Mouse (Mus musculus): ENCODE results near the gene Sel1l3. TPM values are rescaled to one million over a fixed set of nuclear protein-coding genes. Genes with fewer than 3 reads are reported as not detected.

The Sel1l3 gene
- total and polyA plus RNA-seq, 3 experiments, result 0.28 to 0.76 (median 0.34) TPM

GRCm38 (mm10) chr5:53111036-53111435, 102.7 kb downstream of the Sel1l3 start:
- no peak for TF ChIP-seq PAX5 (IDR thresholded peaks at IDR 0.05; ENCODE audit: low read length)
- peaks cover 4% of the 10 kb centered on the region for H3K9me3 ChIP-seq (replicated peaks; ENCODE audit: low read length)
- no peak overlapping the region for H3K9ac ChIP-seq (ENCODE audit: insufficient read depth, low read depth)
- H3K27ac ChIP-seq (ENCODE audit: insufficient read depth, low read depth), result no peak overlapping the region
- no peak for DNase-seq (ENCODE audit: extremely low read depth)
- H3K4me3 ChIP-seq (replicated peaks in 1 of 3; ENCODE audit: low read depth in 2 of 3, low read length in 2 of 3, poor library complexity in 1 of 3), result no peak overlapping the region
- in situ Hi-C loops (cut with MboI; ENCODE audit: low pct_ligation_motif_present, low pct_unique_long_range_greater_than_20kb, low sequenced_read_pairs) (no loop called here), dilution Hi-C loops (cut with MboI; ENCODE audit: extremely low pct_ligation_motif_present, extremely low pct_unique_long_range_greater_than_20kb, low sequenced_read_pairs) (no loop called here)
- no peaks in the 10 kb centered on the region for H3K36me3 ChIP-seq (replicated peaks in 1 of 2; ENCODE audit: control insufficient read depth in 1 of 2, insufficient read depth in 1 of 2, low read length in 1 of 2)
- H3K4me1 ChIP-seq (ENCODE audit: control insufficient read depth in 1 of 2, insufficient read depth in 2 of 2), result peaks cover 0 to 28% of the 10 kb centered on the region in 2 experiments; a peak in 2 of 4 replicates
- H3K27me3 ChIP-seq (replicated peaks), result no peaks in the 10 kb centered on the region
- H3K79me2 ChIP-seq (replicated peaks; ENCODE audit: control insufficient read depth, extremely low read depth, insufficient read depth, poor library complexity, severe bottlenecking), result no peaks in the 10 kb centered on the region
- H3K4me2 ChIP-seq (ENCODE audit: insufficient read depth, low read depth, poor library complexity, severe bottlenecking), result no peak overlapping the region

- no peak for DNase-seq (ENCODE audit: extremely low read depth)
- Histone ChIP-seq H3K27me3 (replicated peaks) (no peaks in the 10 kb centered on the region), H3K36me3 (replicated peaks in 1 of 2; ENCODE audit: control insufficient read depth in 1 of 2, insufficient read depth in 1 of 2, low read length in 1 of 2) (no peaks in the 10 kb centered on the region), H3K79me2 (replicated peaks; ENCODE audit: control insufficient read depth, extremely low read depth, insufficient read depth, poor library complexity, severe bottlenecking) (no peaks in the 10 kb centered on the region), H3K4me3 (replicated peaks in 1 of 3; ENCODE audit: low read depth in 2 of 3, low read length in 2 of 3, poor library complexity in 1 of 3) (no peak overlapping the region), H3K9ac (ENCODE audit: insufficient read depth, low read depth) (no peak overlapping the region), H3K4me2 (ENCODE audit: insufficient read depth, low read depth, poor library complexity, severe bottlenecking) (no peak overlapping the region), H3K4me1 (ENCODE audit: control insufficient read depth in 1 of 2, insufficient read depth in 2 of 2) (peaks cover 0 to 24% of the 10 kb centered on the region in 2 experiments; a peak in 2 of 4 replicates), H3K9me3 (replicated peaks; ENCODE audit: low read length) (peaks cover 4% of the 10 kb centered on the region), H3K27ac (ENCODE audit: insufficient read depth, low read depth) (no peak overlapping the region)
- dilution Hi-C loops (cut with MboI; ENCODE audit: extremely low pct_ligation_motif_present, extremely low pct_unique_long_range_greater_than_20kb, low sequenced_read_pairs) (no loop called here), in situ Hi-C loops (cut with MboI; ENCODE audit: low pct_ligation_motif_present, low pct_unique_long_range_greater_than_20kb, low sequenced_read_pairs) (no loop called here)
- no peak for TF ChIP-seq MAX (IDR thresholded peaks at IDR 0.05; ENCODE audit: low read length)
Observed at GRCm38 (mm10) chr5:53110225-53110624, 103.5 kb downstream of the Sel1l3 start.

- in situ Hi-C loops (cut with MboI; ENCODE audit: low pct_ligation_motif_present, low pct_unique_long_range_greater_than_20kb, low sequenced_read_pairs) (no loop called here), dilution Hi-C loops (cut with MboI; ENCODE audit: extremely low pct_ligation_motif_present, extremely low pct_unique_long_range_greater_than_20kb, low sequenced_read_pairs) (no loop called here)
- no peak overlapping the region for H3K27ac ChIP-seq (ENCODE audit: insufficient read depth, low read depth)
Observed at GRCm38 (mm10) chr5:53108668-53109067, 105.1 kb downstream of the Sel1l3 start.

GRCm38 (mm10) chr5:53108026-53108425, 105.7 kb downstream of the Sel1l3 start:
- dilution Hi-C loops (cut with MboI; ENCODE audit: extremely low pct_ligation_motif_present, extremely low pct_unique_long_range_greater_than_20kb, low sequenced_read_pairs), result no loop called here

More at GRCm38 (mm10) chr5:53108668-53109067, 105.1 kb downstream of the Sel1l3 start:
- DNase-seq (ENCODE audit: extremely low read depth), result peak; percentile 32
- TF ChIP-seq RAD21 (IDR thresholded peaks at IDR 0.05; ENCODE audit: low read depth, low read length) (peak; percentile 40), MXI1 (IDR thresholded peaks at IDR 0.05; ENCODE audit: low read depth, low read length) (no peak), MEF2A (IDR thresholded peaks at IDR 0.05; ENCODE audit: borderline replicate concordance, low read depth, low read length) (no peak), ZMIZ1 (IDR thresholded peaks at IDR 0.05; ENCODE audit: low read depth, low read length) (no peak), CTCF (conservative IDR thresholded peaks at IDR 0.05 in 1 of 2, IDR thresholded peaks at IDR 0.05 in 1 of 2; ENCODE audit: low read depth in 2 of 2, low read length in 2 of 2) (peak in 1 of 2 experiments; percentile 59; a peak in 2 of 4 replicates), ZNF384 (IDR thresholded peaks at IDR 0.05; ENCODE audit: low read depth, low read length) (peak; percentile 96), ELF1 (IDR thresholded peaks at IDR 0.05; ENCODE audit: low read depth, low read length) (no peak), SMC3 (IDR thresholded peaks at IDR 0.05; ENCODE audit: low read depth, low read length) (peak; percentile 39)
- H3K9ac ChIP-seq (ENCODE audit: insufficient read depth, low read depth), result no peak overlapping the region
- no peak overlapping the region for H3K4me2 ChIP-seq (ENCODE audit: insufficient read depth, low read depth, poor library complexity, severe bottlenecking)
- H3K36me3 ChIP-seq (replicated peaks in 1 of 2; ENCODE audit: control insufficient read depth in 1 of 2, insufficient read depth in 1 of 2, low read length in 1 of 2), result no peaks in the 10 kb centered on the region
- no peak overlapping the region for H3K4me3 ChIP-seq (replicated peaks in 1 of 3; ENCODE audit: low read depth in 2 of 3, low read length in 2 of 3, poor library complexity in 1 of 3)
- peaks cover 5 to 22% of the 10 kb centered on the region in 2 experiments; a peak in 3 of 4 replicates for H3K4me1 ChIP-seq (ENCODE audit: control insufficient read depth in 1 of 2, insufficient read depth in 2 of 2)
- peaks cover 4% of the 10 kb centered on the region for H3K9me3 ChIP-seq (replicated peaks; ENCODE audit: low read length)
- no peaks in the 10 kb centered on the region for H3K79me2 ChIP-seq (replicated peaks; ENCODE audit: control insufficient read depth, extremely low read depth, insufficient read depth, poor library complexity, severe bottlenecking)
- no peaks in the 10 kb centered on the region for H3K27me3 ChIP-seq (replicated peaks)

More at GRCm38 (mm10) chr5:53108026-53108425, 105.7 kb downstream of the Sel1l3 start:
- no peaks in the 10 kb centered on the region for H3K27me3 ChIP-seq (replicated peaks)
- H3K4me2 ChIP-seq (ENCODE audit: insufficient read depth, low read depth, poor library complexity, severe bottlenecking), result no peak overlapping the region
- peaks cover 5 to 26% of the 10 kb centered on the region in 2 experiments; a peak in 3 of 4 replicates for H3K4me1 ChIP-seq (ENCODE audit: control insufficient read depth in 1 of 2, insufficient read depth in 2 of 2)
- no peak overlapping the region for H3K9ac ChIP-seq (ENCODE audit: insufficient read depth, low read depth)
- H3K36me3 ChIP-seq (replicated peaks in 1 of 2; ENCODE audit: control insufficient read depth in 1 of 2, insufficient read depth in 1 of 2, low read length in 1 of 2), result no peaks in the 10 kb centered on the region
- H3K4me3 ChIP-seq (replicated peaks in 1 of 3; ENCODE audit: low read depth in 2 of 3, low read length in 2 of 3, poor library complexity in 1 of 3), result no peak overlapping the region
- in situ Hi-C loops (cut with MboI; ENCODE audit: low pct_ligation_motif_present, low pct_unique_long_range_greater_than_20kb, low sequenced_read_pairs), result no loop called here
- no peak overlapping the region for H3K27ac ChIP-seq (ENCODE audit: insufficient read depth, low read depth)
- peaks cover 2% of the 10 kb centered on the region for H3K9me3 ChIP-seq (replicated peaks; ENCODE audit: low read length)
- no peak for TF ChIP-seq PAX5 (IDR thresholded peaks at IDR 0.05; ENCODE audit: low read length)
- no peak for TF ChIP-seq E2F4 (IDR thresholded peaks at IDR 0.05; ENCODE audit: insufficient replicate concordance, low read depth, low read length)
- TF ChIP-seq POLR2AphosphoS2 (IDR thresholded peaks at IDR 0.05; ENCODE audit: low read depth, low read length), result no peak
- no peak for TF ChIP-seq RAD21 (IDR thresholded peaks at IDR 0.05; ENCODE audit: low read depth, low read length)
- no peak for TF ChIP-seq GABPA (IDR thresholded peaks at IDR 0.05; ENCODE audit: insufficient replicate concordance, low read depth, low read length)
- no peak for TF ChIP-seq MAFK (IDR thresholded peaks at IDR 0.05; ENCODE audit: insufficient replicate concordance, low read length)
- no peak for TF ChIP-seq USF1 (IDR thresholded peaks at IDR 0.05; ENCODE audit: low read depth, low read length)
- no peak for TF ChIP-seq MXI1 (IDR thresholded peaks at IDR 0.05; ENCODE audit: low read depth, low read length)
- no peak for TF ChIP-seq JUN (IDR thresholded peaks at IDR 0.05; ENCODE audit: insufficient read depth, low read depth, low read length)
- TF ChIP-seq RCOR1 (conservative IDR thresholded peaks at IDR 0.05; ENCODE audit: low read depth, low read length), result no peak
- TF ChIP-seq CHD1 (IDR thresholded peaks at IDR 0.05; ENCODE audit: low read depth, low read length), result no peak
- no peaks in the 10 kb centered on the region for H3K79me2 ChIP-seq (replicated peaks; ENCODE audit: control insufficient read depth, extremely low read depth, insufficient read depth, poor library complexity, severe bottlenecking)
- no peak for DNase-seq (ENCODE audit: extremely low read depth)

Data from CH12.LX (cell line).